Mouse (Mus musculus) embryo, embryonic 10 days (tissue): ENCODE results near the gene Gpc4.

ENCODE experiments used
- DNase-seq: peaks from one replicate; pipeline ENCODE4 v3.0.0-alpha.2; 2015; ENCODE audit warnings: low spot score

Gpc4 gene

GRCm38 (mm10) chrX:52164738-52165554, at the start of gene Gpc4:
Gpc4 (minus strand) TSS chrX:52165252.
- peak; percentile 62 for DNase-seq

GRCm38 (mm10) chrX:52212846-52213245, 47.8 kb upstream of the Gpc4 start:
- DNase-seq: no peak

- DNase-seq: peak; percentile 38
Measured at GRCm38 (mm10) chrX:52199836-52200235, 34.8 kb upstream of the Gpc4 start.

GRCm38 (mm10) chrX:52193311-52193968, 28.4 kb upstream of the Gpc4 start:
- DNase-seq: peak; percentile 10

- no peak for DNase-seq
Measured at GRCm38 (mm10) chrX:52189094-52189493, 24.0 kb upstream of the Gpc4 start.

- DNase-seq: peak; percentile 18
Measured at GRCm38 (mm10) chrX:52183551-52184442, 18.7 kb upstream of the Gpc4 start.

GRCm38 (mm10) chrX:52181401-52181800, 16.3 kb upstream of the Gpc4 start:
- DNase-seq: no peak

GRCm38 (mm10) chrX:52177067-52177466, 12.0 kb upstream of the Gpc4 start:
- no peak for DNase-seq

- no peak for DNase-seq
Measured at GRCm38 (mm10) chrX:52167519-52168244, 2.6 kb upstream of the Gpc4 start.

GRCm38 (mm10) chrX:52165555-52165938, 495 bp upstream of the Gpc4 start:
- DNase-seq: peak; percentile 7

- no peak for DNase-seq
Measured at GRCm38 (mm10) chrX:52164134-52164737, 816 bp downstream of the Gpc4 start.

GRCm38 (mm10) chrX:52163418-52164133, 1.5 kb downstream of the Gpc4 start:
- peak; percentile 11 for DNase-seq

GRCm38 (mm10) chrX:52162756-52163155, 2.3 kb downstream of the Gpc4 start:
- DNase-seq: no peak

- no peak for DNase-seq
Measured at GRCm38 (mm10) chrX:52162206-52162605, 2.8 kb downstream of the Gpc4 start.

- no peak for DNase-seq
Measured at GRCm38 (mm10) chrX:52159621-52160020, 5.4 kb downstream of the Gpc4 start.

GRCm38 (mm10) chrX:52155408-52155953, 9.6 kb downstream of the Gpc4 start:
- no peak for DNase-seq

- no peak for DNase-seq
Measured at GRCm38 (mm10) chrX:52154821-52155220, 10.2 kb downstream of the Gpc4 start.

- DNase-seq: no peak
Measured at GRCm38 (mm10) chrX:52153451-52153850, 11.6 kb downstream of the Gpc4 start.

GRCm38 (mm10) chrX:52152961-52153360, 12.1 kb downstream of the Gpc4 start:
- DNase-seq: no peak

GRCm38 (mm10) chrX:52151555-52151954, 13.5 kb downstream of the Gpc4 start:
- DNase-seq: no peak
